Mouse (Mus musculus) limb, embryonic 12.5 days (tissue): ENCODE data around the gene Zyx. TPM values are rescaled to one million over a fixed set of nuclear protein-coding genes. Genes with fewer than 3 reads are reported as not detected.

Experiments
- ATAC-seq: fragments of 200-750 bp; cut with Nextera tagmentation; 2 replicates; pipeline ENCODE4 v1.8.0; 2017; ENCODE audit warnings: low read depth, moderate TSS enrichment; ENCODE audit not compliant: insufficient number of reproducible peaks, insufficient read depth, low FRiP score, low TSS enrichment
- H3K27ac ChIP-seq: fragments of 300-500 bp; sonication (generic); 2 replicates; pipeline ENCODE4 v1.5.1; 2016; ENCODE audit warnings: mild to moderate bottlenecking, moderate library complexity
- H3K27me3 ChIP-seq: fragments of 300-500 bp; sonication (generic); 2 replicates; pipeline ENCODE4 v1.6.1; 2016; ENCODE audit warnings: mild to moderate bottlenecking, moderate library complexity
- H3K36me3 ChIP-seq: fragments of 300-500 bp; sonication (generic); 2 replicates; pipeline ENCODE4 v1.6.1; 2016; ENCODE audit warnings: mild to moderate bottlenecking, moderate library complexity
- H3K4me1 ChIP-seq: fragments of 300-500 bp; sonication (generic); replicated peaks from 2 replicates; pipeline ENCODE4 v1.6.1; 2016
- H3K4me2 ChIP-seq: fragments of 300-500 bp; sonication (generic); 2 replicates; pipeline ENCODE4 v1.6.1; 2016; ENCODE audit warnings: mild to moderate bottlenecking, moderate library complexity
- H3K4me3 ChIP-seq: fragments of 300-500 bp; sonication (generic); replicated peaks from 2 replicates; pipeline ENCODE4 v1.5.1; 2016; ENCODE audit warnings: mild to moderate bottlenecking
- H3K9ac ChIP-seq: fragments of 300-500 bp; sonication (generic); replicated peaks from 2 replicates; pipeline ENCODE4 v1.6.1; 2016; ENCODE audit warnings: mild to moderate bottlenecking, moderate library complexity
- H3K9me3 ChIP-seq: fragments of 300-500 bp; sonication (generic); 2 replicates; pipeline ENCODE4 v1.6.1; 2016; ENCODE audit warnings: mild to moderate bottlenecking, moderate library complexity
- WGBS: fragments of 180-500 bp; shearing (Covaris S2); methylation state at CpG from one replicate; pipeline ENCODE4 v1.1.7; 2016; 5-methylcytosine and 5-hydroxymethylcytosine counted together
- polyA plus RNA-seq: library from polyadenylated mRNA; unstranded; fragments of >200 nt; fragmentation: Nextera tagmentation; extraction: Ambion mirVana; gene quantifications from 2 replicates; pipeline ENCODE4 v1.2.1, GENCODE M21; 2016

Zyx gene
- 86.1 and 109 TPM in 2 replicates for polyA plus RNA-seq

DNA sequence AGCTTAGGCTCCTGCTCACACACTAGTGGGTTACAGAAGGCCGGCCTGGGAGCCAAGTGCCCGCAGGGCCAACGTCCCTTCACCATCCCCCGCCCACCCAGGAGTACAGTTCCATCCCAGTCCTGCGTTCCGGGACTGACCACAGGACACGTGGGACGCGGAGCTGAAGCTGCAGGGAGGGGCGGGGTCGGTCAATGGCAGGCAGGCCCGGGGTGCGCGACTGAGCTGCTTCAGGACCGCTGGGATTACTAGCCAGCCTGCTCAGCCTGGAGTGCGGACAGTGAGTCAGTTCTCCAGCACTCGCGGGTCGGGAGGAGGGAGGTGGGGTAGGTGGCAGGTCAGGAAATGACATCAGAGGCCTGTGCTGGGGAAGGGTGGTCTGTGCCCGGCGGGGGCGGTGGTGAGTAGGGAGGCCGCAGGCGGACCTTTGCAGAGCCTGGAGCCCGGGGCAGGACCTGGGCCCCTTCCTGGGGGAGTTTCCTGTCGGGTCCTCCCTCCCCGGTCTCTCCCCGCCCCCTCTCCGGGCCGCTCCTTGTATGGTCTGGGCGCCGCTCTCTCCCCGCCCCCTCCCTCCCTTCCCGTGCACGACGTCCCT is at the start of gene Zyx:
TSS of gene Zyx (plus strand) at position 205 of the 595 bp plus-strand sequence.
- H3K36me3 ChIP-seq: peaks cover 29% of the 10 kb centered on the region

DNA sequence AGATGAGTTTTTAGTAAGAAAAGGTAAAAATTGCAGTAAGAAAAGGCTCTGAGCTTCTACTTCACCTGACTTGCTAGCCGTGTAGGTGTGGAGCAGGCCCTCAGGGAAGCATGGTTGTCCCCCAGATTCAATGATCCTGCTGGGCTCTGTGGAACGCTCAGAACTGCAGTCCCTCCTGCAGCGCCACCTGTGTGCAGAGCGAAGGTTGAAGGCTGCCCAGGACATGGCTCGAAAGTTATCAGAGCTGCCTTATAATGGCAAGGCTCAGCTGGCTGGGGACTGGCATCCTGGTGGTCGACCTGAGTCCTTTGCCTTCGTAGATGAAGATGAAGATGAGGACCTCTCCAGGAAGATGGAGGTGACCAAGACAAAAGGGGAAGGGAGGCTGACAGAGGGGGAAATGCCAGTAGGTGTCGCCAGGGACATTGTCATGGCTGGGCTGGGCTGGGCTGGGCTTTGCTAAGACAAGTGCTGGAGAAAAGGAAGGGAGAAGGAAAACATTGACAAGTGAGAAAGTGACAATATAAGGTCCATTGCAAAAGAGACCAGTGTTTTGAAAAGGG is 39.5 kb upstream of the Zyx start:
- Histone ChIP-seq H3K4me3 (no peak overlapping the region), H3K4me2 (no peak overlapping the region), H3K9me3 (no peaks in the 10 kb centered on the region), H3K27me3 (no peaks in the 10 kb centered on the region), H3K9ac (no peak overlapping the region), H3K27ac (no peak overlapping the region), H3K4me1 (no peaks in the 10 kb centered on the region), H3K36me3 (peaks cover 19% of the 10 kb centered on the region; the same call in 1 of the 2 replicates)
- WGBS: 42% methylated on average over 8 of the region's 8 CpGs
- no peak for ATAC-seq

More for the DNA sequence above, at the start of gene Zyx:
- ATAC-seq: peak; percentile 95
- H3K9me3 ChIP-seq: no peaks in the 10 kb centered on the region
- H3K4me2 ChIP-seq: peak within 1 kb of the TSS; percentile 88
- peak within 1 kb of the TSS; percentile 97 for H3K27ac ChIP-seq
- H3K9ac ChIP-seq: peak within 1 kb of the TSS; percentile 87
- peaks cover 41% of the 10 kb centered on the region for H3K4me1 ChIP-seq
- no peaks in the 10 kb centered on the region for H3K27me3 ChIP-seq
- under 1% methylated on average over 33 of the region's 36 CpGs for WGBS
- H3K4me3 ChIP-seq: peak within 1 kb of the TSS; percentile 83

DNA sequence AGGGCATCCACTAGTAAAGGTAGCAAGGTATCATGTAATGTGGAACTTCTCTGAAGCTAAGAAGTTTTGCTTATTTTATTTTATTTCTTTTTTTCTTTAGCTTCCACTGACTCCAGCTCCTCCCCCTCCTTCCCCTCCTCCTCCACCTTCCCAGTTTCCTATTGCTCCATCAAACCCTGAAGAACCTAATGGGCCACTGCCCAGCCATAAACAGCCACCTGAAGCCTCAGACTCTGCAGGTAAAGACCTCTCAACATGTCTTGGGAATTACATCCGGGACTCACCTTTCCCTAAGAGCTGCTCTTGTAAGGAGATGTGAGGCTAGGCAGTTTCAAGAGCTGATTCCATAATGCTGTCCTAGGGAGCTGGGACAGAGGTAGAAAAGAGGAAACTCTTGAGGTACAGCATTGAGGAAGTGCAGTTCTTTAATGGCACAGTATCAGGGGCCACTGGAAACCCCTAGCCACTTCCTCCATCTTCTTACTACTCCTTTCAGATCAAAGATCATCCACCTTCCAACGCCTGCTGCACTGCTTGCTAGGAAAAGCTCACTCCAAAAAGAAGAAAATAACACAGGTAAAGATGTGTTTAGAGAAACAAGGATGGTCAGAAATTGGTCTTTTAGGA is 38.9 kb upstream of the Zyx start:
- WGBS: 87% methylated on average over 2 of the region's 2 CpGs
- no peak overlapping the region for H3K9ac ChIP-seq
- H3K4me3 ChIP-seq: no peak overlapping the region
- H3K9me3 ChIP-seq: no peaks in the 10 kb centered on the region
- no peaks in the 10 kb centered on the region for H3K27me3 ChIP-seq
- ATAC-seq: no peak
- H3K4me2 ChIP-seq: no peak overlapping the region
- H3K27ac ChIP-seq: no peak overlapping the region
- no peaks in the 10 kb centered on the region for H3K4me1 ChIP-seq
- H3K36me3 ChIP-seq: peaks cover 19% of the 10 kb centered on the region; the same call in 1 of the 2 replicates

DNA sequence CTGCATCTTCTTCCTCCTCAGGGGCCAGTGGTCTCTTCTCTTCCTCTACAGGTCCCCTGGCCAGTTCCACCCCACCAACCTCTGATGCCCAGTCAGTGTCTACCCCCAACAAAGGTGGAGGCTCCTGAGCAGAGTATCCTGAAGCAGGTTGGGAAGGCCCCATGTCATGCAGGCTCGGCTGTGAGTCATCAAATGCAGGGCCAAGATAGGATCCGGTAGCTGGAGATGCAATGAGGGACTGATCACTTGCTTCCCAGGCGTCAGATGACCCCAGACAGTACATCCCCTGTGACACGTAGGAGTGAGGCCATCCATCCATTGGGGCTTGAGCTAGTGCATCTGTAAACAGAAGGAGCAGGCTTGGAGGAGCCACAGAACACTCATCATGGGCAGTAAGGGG is 31.1 kb upstream of the Zyx start:
- no peak overlapping the region for H3K4me3 ChIP-seq
- H3K4me2 ChIP-seq: no peak overlapping the region
- no peak overlapping the region for H3K9ac ChIP-seq
- peaks cover 26% of the 10 kb centered on the region for H3K27me3 ChIP-seq
- WGBS: 74% methylated on average over 4 of the region's 4 CpGs
- H3K27ac ChIP-seq: no peak overlapping the region
- peaks cover 2% of the 10 kb centered on the region; the same call in 1 of the 2 replicates for H3K4me1 ChIP-seq
- H3K9me3 ChIP-seq: no peaks in the 10 kb centered on the region
- no peak for ATAC-seq
- H3K36me3 ChIP-seq: peaks cover 7% of the 10 kb centered on the region

DNA sequence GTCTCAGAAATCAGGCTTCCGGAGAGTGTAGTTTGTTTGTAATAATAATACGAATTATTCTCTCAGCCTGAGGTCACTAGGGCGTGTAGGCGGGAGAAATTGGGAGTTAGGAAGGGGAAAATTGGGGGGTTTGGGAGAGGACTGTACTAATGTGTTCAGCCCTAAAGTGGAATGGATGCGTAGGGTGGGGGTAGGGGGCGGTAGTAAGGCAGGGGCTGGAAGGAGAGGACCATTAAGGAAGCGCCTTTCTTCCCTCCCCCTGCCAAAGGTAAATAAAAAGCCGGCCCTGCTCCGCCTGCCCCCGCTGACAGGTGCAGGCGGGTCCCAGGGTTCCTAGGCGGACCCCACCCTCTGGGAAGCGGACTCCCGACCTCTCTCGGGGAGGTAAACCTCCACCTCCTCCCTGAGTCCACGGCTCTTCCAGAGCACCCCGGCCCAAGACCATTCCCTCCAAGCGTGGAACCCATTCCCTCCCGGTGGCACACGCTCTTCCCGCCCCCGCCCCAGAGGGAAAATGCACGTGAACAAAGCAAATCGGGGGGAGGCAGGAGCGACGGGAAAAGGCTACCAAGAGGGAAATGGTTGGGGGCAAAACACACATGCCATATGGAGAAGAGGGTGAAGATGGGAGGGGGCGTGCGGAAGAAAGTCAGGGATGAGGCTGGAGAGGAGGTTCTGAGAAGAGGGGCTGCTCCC is 25.9 kb upstream of the Zyx start:
- no peaks in the 10 kb centered on the region; the same call in 1 of the 2 replicates for H3K36me3 ChIP-seq
- peaks cover 43% of the 10 kb centered on the region for H3K27me3 ChIP-seq
- H3K4me2 ChIP-seq: peak overlapping the region; percentile 96
- peak overlapping the region; percentile 77 for H3K9ac ChIP-seq
- peaks cover 10% of the 10 kb centered on the region for H3K4me1 ChIP-seq
- ATAC-seq: peak; percentile 52
- H3K4me3 ChIP-seq: peak overlapping the region; percentile 72
- no peak overlapping the region for H3K27ac ChIP-seq
- H3K9me3 ChIP-seq: no peaks in the 10 kb centered on the region
- 2% methylated on average over 28 of the region's 28 CpGs for WGBS

DNA sequence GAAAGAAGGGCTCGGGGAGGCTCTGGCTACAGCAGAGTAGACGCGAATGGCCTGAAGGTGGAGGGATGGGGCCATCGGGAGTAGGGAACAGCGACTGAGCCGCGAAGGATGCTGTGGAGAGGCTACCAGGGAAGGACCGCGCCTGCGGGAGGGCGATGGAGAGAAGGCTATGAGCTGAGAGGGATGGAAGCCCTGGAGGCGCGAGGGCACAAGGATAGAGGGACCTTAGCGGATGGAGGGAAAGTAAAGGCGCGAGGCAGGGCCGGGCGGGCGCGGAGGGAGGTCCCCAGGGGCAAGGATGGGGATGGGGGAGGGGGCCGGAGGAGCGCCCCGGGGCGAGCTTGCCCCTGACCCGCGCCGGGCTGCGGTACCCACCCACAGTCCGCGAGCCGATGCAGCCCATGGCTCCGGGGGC is 25.4 kb upstream of the Zyx start:
- H3K36me3 ChIP-seq: no peaks in the 10 kb centered on the region
- peak overlapping the region; percentile 72 for H3K4me3 ChIP-seq
- H3K27ac ChIP-seq: 0 out of 2 replicates have a peak overlapping the region, but pooled peaks have one; percentile 19
- H3K9me3 ChIP-seq: no peaks in the 10 kb centered on the region
- peaks cover 10% of the 10 kb centered on the region for H3K4me1 ChIP-seq
- H3K9ac ChIP-seq: peak overlapping the region; percentile 77
- peaks cover 43% of the 10 kb centered on the region for H3K27me3 ChIP-seq
- peak; percentile 71 for ATAC-seq
- WGBS: 1% methylated on average over 19 of the region's 32 CpGs
- H3K4me2 ChIP-seq: peak overlapping the region; percentile 96

DNA sequence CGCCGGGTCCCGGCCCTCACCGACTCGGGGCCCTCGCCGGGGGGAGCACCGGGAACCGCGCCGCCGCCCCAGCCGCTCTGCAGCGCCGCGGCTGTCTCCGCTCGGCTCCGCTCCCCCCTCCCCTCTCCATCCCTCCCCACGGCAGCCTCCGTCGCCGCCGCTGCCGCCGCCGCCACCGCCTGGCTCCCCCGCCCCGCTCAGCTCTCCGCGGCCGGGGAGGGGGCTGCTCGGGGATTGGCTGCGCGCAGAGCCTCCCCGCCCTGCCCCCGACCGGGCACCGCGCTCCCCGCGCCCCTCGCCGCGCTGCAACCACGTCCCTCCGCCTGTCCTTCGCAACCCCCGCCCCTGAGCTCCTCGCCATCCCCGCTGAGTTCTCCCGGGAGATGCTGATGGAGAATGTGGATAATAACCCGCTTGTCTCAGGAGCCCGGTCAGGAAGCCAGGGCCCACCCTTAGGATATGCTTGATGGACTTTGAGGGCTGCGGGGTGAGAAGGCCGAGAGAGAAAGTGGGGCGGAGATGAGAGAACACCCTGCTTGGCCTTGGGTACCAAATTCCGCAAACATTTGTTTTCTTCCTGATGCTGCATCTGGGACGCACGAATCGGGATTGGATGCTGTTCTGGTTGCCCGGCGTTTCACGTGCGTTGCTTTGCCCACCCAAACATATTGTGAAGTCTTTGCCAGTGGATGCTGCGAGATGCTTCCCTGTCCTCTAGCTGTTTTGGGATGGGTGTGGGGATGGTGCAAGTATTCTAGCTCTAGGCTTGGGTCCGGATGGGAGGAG is 24.8 kb upstream of the Zyx start, which contains the start of gene Fam131b:
TSS of gene Fam131b (minus strand) at position 162 of the 786 bp plus-strand sequence.
- Histone ChIP-seq H3K4me2 (peak within 1 kb of the TSS; percentile 96), H3K4me3 (peak within 1 kb of the TSS; percentile 72), H3K27ac (0 out of 2 replicates have a peak within 1 kb of the TSS, but pooled peaks have one; percentile 53), H3K36me3 (no peaks in the 10 kb centered on the region), H3K9me3 (no peaks in the 10 kb centered on the region), H3K4me1 (peaks cover 10% of the 10 kb centered on the region), H3K9ac (peak within 1 kb of the TSS; percentile 77), H3K27me3 (peaks cover 43% of the 10 kb centered on the region)
- peak; percentile 76 for ATAC-seq
- WGBS: 1% methylated on average over 48 of the region's 68 CpGs

DNA sequence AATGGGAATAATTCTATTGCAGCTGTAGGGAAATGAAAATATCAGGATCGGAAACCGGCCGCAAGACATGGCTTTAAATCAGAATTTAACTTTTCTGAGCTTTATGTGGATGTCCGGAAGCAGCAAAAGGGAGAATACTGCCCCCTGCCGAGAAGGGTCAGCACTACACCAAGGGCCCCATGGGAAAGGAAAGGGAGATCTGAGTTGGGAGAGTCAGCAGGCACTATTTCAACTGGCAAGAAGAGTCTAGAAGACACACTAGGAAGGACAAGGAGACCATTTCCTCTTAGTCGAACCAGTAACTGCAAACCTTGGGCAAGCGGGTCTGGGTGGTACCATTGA is 24.2 kb upstream of the Zyx start:
- WGBS: 3% methylated on average over 7 of the region's 7 CpGs
- no peaks in the 10 kb centered on the region for H3K9me3 ChIP-seq
- H3K27me3 ChIP-seq: peaks cover 43% of the 10 kb centered on the region
- peak overlapping the region; percentile 77 for H3K9ac ChIP-seq
- peak overlapping the region; percentile 96 for H3K4me2 ChIP-seq
- ATAC-seq: no peak
- H3K36me3 ChIP-seq: no peaks in the 10 kb centered on the region
- H3K4me3 ChIP-seq: peak overlapping the region; percentile 72
- peaks cover 10% of the 10 kb centered on the region for H3K4me1 ChIP-seq
- no peak overlapping the region for H3K27ac ChIP-seq

DNA sequence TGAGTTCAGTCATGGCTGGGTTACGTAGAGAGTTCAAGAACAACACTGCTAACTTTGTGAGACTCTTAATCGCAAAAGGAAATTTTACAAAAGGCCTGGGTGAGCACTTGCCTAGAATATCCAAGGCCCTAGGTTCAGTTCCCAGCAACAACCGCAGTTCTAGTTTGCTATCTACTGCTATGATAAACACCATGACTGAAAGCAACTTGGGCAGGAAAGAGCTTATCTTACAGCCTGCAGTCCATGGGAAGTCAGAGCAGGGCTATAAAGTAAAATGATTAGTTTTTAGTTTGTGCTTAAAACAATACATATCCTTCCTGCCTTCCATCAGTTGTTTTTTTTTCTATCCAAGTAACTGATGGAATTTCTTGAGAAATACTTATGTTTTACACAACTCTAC is 22.9 kb upstream of the Zyx start:
- no peak for ATAC-seq
- Histone ChIP-seq H3K36me3 (no peaks in the 10 kb centered on the region), H3K27ac (no peak overlapping the region), H3K9ac (no peak overlapping the region), H3K9me3 (no peaks in the 10 kb centered on the region), H3K4me3 (no peak overlapping the region), H3K4me1 (peaks cover 10% of the 10 kb centered on the region), H3K4me2 (no peak overlapping the region), H3K27me3 (peaks cover 35% of the 10 kb centered on the region)
- 93% methylated on average over 3 of the region's 3 CpGs for WGBS

DNA sequence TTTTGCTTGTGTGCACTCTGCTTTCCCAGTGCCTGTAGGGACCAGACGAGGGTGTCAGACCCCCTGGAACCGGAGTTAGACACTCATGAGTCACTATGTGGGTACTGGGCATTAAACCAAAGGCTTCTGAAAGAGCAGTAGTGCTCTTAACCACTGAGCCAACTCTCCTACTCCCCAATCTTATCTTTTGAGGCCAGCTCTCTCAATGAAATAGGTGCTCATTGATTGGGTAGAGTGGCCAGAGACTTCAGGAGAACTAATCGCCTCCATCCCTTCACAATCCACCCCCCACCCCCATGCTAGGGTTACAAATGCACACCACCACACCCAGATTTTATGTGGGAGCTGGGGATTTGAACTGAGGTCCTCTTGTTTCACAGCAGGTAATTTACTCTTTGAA is 20.7 kb upstream of the Zyx start:
- H3K27me3 ChIP-seq: peaks cover 12% of the 10 kb centered on the region
- peaks cover 3% of the 10 kb centered on the region for H3K4me1 ChIP-seq
- H3K36me3 ChIP-seq: no peaks in the 10 kb centered on the region
- H3K4me2 ChIP-seq: no peak overlapping the region
- H3K4me3 ChIP-seq: no peak overlapping the region
- H3K9ac ChIP-seq: no peak overlapping the region
- ATAC-seq: no peak
- no peak overlapping the region for H3K27ac ChIP-seq
- H3K9me3 ChIP-seq: no peaks in the 10 kb centered on the region
- 76% methylated on average over 3 of the region's 3 CpGs for WGBS
